Mouse (Mus musculus) T-cell, adult 2 months (primary cell): Measurements from ENCODE around the gene Rrp1b.
"Not testable (repeated sequence)": the region's sequence is repeated elsewhere in the genome, so short reads cannot be mapped to it uniquely, and the experiment has no call there.

Experiments used
- DNase-seq: peaks from one replicate; pipeline ENCODE4 v3.0.0; 2022; ENCODE audit warnings: low spot score

Gene Rrp1b

DNA sequence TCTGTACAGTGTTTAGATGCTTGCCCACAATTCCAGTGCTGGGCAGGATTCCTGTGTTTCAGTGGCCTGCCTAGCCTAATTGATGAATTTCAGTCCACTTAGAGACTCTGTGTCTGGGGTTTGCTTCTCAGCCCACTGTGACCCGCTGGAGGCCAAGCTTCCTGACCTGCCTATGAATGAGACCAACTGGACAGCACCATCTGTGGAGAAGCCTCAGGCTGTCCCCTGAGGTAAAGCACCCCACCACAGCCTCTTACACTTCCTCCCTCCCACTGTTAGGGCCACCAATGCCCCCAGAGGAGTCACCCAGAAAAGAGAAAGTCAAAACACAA, 55.1 kb downstream of the Rrp1b start:
- DNase-seq: no peak

DNA sequence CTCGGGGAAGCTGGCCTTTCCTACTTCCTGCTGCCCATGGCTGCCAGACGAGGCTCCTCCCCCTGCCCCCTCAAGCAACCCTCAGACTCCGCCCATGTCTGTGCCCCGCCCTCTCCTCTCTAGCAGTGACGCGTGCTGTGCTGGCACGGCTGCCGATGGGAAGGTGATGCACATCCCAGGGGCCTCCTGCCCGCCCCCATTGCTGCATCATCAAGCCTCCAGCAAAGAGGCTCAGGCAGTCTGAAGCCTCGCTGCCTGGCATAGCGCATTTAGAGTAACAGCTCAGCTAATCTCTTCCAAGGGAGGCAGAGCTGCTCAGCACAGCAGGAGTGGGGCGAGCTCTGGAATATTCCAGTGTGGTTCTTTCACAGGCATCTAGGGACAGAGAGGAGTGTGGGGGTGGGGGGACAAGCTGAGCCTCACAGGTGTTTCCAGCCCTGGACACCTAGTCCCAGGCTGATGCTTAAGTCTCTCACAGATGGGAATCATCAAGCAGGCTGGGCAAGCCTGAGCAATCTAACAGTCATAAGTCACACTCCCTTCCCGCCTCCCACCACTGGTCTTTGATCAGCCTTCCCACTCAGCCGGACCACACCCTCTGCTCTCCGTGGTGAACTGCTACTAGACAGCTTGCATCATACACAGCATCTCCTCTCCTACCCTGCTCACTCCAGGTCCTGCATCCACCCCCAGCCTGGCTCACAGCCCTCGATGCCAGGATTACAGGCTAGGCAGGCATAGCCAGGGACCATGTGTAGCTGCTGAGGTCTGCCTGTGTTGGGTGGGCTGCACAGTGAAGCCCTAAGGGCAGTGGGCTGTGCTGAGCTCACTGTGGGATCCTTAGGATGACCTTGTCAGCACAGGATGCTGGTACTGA, 55.7 kb downstream of the Rrp1b start:
- DNase-seq: peak; percentile 90

DNA sequence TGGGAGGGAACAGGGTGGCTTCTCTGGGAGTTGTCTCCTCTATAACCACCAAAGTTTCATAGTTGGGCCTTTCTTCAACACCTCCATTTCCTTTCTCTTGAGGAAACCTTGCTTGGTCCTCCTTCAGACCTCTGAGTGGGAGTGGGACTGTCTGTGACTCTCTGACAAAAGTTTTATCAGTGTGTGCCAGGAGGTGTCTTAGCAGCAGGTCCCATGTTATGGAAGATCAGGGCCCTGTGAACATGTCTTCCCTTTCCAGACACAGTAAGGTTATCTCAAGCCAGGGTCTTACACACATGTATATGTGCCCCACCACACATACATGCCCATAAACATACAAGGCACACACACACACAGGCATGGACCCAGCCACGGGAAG, 56.3 kb downstream of the Rrp1b start:
- DNase-seq: no peak

DNA sequence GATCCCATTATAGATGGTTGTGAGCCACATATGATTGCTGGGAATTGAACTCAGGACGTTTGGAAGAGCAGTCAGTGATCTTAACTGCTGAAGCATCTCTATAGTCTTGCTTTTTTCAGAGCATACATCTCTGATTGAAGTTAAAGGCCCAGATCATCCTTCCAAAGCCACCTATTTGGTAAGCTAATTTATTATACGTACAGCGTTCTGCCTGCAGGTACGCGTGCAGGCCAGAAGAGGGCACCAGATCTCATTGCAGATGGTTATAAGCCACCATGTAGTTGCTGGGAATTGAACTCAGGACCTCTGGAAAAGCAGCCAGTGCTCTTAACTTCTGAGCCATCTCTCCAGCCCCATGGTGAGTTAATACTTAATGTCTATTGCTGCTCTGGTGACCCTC, 57.0 kb downstream of the Rrp1b start:
- no peak for DNase-seq

DNA sequence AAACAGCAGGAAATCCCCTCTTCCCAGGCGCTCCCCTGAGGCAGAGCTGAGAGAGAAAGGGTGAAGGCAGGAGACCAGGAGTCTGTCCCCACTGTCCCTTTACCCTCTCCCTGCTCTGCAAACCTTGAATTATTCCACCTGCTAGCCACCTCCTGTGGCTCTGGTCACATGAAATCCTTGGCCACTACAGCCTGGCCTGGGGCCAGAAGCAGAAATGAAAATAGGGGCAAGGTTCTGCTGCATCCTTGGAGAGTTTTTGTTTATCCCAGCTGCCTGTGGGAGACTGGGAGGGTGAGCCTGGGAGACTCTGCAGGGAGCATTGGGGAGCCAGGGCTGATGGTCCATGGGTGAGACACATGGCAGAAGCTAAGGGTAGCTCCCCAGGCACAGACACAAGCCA, 61.8 kb downstream of the Rrp1b start:
- DNase-seq: no peak

DNA sequence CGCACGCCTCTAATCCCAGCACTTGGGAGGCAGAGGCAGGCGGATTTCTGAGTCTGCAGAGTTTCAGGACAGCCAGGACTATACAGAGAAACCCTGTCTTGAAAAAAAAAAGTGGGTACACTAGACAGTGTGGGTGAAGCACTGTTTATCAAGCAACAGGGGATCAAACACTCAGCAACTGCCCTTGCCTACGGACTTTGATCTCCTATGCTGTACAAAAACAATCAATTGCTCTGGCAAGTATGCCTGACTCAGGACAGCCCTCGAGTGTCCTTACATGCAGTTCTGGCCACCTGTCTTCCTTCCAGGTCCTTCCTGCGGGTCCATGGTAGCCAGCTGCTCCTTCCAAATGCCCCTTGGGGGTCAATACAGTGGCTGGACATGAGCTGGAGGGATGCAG, 63.0 kb downstream of the Rrp1b start:
- DNase-seq: not testable (repeated sequence)

DNA sequence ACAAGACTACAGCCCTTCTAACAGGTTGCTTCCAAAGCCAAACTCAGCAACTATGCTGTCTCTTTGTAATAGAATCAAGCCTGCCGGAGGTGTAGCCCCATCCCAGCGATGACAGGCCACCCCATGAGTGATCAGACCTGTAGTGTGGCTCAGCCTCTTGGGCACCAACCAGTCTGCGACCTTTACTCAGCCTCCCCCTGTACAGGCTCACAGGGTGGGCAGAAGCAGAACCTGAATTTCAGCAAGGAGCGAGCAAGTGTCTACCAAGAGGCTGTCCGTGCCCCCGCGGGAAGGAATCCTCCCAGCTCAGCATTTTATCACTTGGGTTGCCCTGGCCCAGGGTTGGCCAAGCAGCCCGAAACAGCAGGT, 63.7 kb downstream of the Rrp1b start:
- DNase-seq: no peak

DNA sequence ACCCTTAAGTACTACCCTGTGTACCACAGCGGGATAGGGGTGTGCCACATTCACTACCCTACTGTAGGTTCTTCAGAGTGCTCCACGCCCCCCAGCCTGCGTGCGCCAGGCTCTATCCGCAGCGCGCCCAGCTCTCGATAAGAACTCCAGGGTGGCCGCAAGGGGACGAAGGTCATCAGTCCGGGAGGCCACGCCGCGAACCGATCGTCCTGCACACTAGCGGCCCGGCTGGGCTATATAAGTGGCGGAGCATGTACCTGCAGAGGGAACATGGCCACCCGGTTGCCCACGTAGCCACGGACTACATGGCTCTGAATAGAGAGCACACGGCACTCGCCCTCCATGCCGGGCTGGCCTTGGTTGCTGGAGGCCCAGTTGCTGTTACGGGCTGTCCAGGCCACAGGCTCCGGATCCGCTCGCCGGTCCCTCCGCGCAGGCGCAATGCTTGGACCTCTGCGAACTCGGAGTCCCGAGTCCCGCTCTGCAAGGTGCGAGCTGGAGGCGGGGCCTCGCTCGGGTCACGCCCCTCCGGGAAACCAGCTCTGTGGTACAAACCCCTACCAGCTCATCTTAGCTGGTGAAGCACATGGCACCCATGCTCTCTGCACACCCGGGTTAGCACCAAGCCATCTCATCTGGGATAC, 64.2 kb downstream of the Rrp1b start:
- peak; percentile 52 for DNase-seq

DNA sequence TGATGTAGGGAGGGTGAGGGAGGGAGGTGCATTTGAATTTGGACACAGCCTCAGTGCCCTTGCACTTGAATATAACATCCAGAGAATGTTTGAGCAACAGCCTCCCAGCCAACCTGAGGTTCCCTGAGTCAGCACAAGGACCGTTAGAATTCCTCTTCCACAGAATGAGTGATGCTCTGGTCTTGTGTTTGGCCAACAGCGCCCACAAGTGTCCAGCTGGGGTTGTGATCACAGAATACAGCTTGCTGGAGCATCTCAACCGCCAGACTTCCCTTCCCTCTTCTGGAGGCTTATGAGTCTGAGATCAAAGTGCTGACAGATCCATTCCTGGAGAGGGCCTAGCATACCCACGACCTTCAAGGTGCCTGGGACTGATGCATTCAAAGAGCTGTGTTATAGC, 67.2 kb downstream of the Rrp1b start:
- DNase-seq: no peak

DNA sequence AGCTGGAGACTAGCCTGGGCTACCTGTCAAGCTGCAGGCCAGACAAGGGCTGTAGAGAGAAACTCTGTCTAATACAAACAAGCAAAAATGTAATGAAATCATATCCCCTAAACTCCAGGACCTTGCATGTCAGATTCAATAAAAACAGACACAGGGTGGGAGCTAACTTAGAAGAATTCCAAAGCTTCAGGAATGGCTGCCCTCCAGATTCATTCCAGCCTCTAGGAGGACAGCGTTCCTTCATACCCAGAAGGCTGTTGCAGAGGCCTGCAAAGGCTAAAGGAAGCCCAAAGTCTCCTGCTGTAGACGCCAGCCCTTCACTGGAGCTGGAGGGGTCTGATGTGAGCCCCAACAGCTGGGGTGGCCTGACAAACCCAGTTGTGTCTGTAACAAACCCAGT, 70.5 kb downstream of the Rrp1b start:
- DNase-seq: no peak

DNA sequence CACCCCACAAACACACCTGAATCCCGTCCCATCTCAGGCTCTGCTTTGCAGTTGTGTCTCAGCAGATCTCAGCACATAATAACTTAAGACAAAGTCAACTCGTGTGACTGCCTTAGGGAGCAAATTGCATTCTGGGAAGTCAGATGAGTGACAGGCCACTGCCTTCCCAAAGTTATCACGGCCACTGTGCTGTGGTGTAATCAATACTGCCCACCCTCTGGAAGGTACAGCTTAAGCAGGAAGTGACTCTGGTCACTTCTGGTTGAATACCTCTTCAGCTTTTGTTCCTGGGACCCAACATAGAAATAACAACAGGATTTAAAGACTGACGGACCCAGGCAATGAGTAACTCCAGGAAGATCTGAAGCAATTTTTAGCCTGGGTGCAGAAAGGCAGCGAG, 72.0 kb downstream of the Rrp1b start:
- no peak for DNase-seq

DNA sequence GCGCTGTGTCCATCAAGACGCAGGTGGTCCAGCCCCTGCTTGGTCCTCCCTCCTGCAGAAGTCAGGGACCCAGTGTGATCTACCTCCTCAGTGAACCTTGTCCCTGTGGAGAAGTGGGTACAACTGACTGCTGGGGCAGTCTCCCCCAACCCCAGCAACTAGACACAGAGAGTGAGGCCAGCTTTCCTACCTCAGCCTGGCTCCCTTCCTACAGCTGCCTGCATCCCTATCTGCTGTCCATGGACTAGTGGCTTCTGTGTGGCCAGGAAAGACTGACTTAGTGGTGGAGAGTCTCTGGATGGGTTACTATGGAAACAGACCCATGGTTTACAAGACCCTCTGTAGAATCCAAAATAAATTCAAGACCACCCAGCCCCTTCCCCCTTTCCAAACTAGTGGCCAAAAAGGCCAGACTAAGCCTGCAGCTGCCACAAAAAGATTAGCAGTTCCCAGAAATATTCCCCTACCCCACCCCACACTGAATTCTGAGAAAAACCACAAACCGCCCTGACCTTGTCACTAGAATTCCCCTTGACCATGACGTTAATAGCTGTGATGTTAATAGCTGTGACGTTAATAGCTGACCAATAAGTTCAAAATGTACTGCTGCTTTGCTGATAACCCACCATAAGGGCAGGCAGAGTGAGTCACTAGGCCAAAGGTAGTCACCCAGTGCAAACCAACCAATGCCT, 72.6 kb downstream of the Rrp1b start:
- DNase-seq: not testable (repeated sequence)

DNA sequence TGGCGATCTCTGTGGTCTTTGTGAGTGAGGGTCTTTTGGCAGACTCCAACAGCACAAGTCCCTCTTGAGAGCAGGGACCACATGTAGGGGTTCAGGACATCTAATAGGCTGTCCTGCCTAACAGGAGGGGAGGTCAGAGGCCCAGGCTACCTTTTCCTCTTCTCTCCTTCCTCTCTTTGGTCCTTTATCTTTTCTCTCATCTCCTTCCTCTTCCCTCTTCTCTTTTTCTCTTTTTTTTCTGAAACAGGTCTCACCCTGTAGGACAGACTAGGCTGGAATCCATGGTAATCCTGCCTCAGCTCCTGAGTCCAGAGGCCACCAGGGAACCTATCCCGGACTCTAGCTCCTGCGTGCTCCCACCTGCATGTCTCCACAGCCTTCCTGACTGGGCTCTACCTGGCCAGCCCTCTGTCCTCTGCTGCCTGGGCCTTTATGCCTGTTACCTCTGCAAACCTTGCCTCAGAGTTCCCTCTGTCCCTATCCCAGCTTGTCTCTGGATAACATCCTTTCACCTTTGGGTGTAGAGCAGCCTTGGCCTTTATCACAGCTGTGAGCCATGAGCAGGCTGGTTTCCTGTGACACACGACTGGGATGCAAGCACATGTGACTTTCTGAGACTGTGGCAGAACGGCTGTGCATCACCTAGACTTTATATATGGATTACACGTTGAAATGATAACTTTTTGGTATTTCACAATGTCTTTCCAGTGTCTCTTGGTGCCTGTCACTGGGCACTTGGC, 73.5 kb downstream of the Rrp1b start:
- no peak for DNase-seq

DNA sequence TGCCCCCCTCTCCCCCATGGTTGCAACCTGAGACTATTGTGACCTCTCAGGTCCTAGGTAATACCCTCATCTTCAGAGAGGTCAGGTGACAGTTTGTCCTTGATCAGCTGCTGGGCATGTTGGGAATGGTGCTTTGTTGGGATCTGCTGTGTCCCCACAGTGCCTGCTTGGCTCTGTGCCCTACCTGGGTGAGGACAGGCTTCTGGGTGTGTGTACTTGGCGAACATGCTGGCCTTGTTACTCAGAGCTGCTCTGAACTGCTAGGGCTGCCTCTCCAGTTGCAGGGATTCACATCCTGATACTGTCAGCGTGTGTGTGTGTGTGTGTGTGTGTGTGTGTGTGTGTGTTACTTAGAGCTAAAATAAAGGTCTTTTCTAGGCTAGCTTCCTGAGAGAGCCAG, 74.5 kb downstream of the Rrp1b start:
- DNase-seq: no peak

DNA sequence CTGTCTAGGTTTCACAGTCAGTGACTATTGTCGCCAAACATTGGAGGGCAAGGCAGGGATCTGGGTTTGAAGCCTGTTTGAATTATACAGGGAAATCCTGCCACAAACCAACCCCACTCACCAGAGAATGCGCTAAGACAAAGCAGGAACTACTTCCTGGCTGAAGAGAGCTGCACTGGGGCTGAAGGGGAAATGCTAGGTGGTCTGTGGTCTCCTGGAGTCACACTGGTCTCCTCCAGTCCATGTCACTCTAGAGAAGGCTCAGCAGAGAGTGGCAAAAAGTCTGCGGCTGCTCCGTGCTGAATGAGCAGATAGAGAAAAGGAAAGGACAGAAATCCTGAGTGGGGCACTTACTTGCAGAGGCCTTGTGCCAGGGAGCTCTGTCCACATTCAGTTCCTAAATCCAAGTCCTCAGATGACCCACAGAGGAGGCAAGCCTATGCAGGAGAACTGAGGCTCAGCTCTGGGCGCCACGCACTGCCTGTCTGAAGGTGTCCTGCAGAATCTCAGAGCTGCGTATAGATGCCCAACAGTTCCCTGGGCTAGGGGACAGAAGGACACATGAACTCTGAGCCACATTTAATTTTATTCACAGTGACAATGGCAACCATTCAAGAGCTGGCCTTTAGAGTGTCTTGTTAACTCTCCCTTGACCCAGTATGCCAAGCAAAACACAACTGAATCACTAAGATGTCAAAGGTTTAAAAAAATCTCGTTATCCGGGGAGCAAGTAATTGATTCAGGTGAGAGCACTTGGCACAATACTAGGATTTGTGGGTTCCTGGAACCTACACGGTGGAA, 75.3 kb downstream of the Rrp1b start:
- DNase-seq: no peak
